Mouse (Mus musculus) CH12.LX (cell line): ENCODE measurements around the gene Riox2. TPM values are rescaled to one million over a fixed set of nuclear protein-coding genes. Genes with fewer than 3 reads are reported as not detected.

Experiments
- DNase-seq: peaks from one replicate; pipeline ENCODE4 v3.0.0-alpha.2; 2013; ENCODE audit errors: extremely low read depth
- H3K27ac ChIP-seq: 2 replicates; pipeline ENCODE4 v1.5.1; 2012; ENCODE audit warnings: low read depth, mild to moderate bottlenecking, control low read depth, moderate library complexity; ENCODE audit not compliant: insufficient read depth
- H3K27me3 ChIP-seq: replicated peaks from 2 replicates; pipeline ENCODE3; 2012; ENCODE audit warnings: inconsistent platforms
- H3K36me3 ChIP-seq, 2 experiments: replicated peaks in 1 of 2; 2 replicates each; pipeline versions ENCODE3 to v1.6.1; 2012; ENCODE audit warnings: inconsistent platforms in 1 of 2, low read length in 1 of 2, mild to moderate bottlenecking in 1 of 2, mixed read lengths in 1 of 2, moderate library complexity in 1 of 2; ENCODE audit not compliant: control insufficient read depth in 1 of 2, insufficient read depth in 1 of 2
- H3K4me1 ChIP-seq, 2 experiments: 2 replicates each; pipeline ENCODE4 v1.6.1; 2012; ENCODE audit warnings: inconsistent platforms in 1 of 2, moderate library complexity in 1 of 2; ENCODE audit not compliant: insufficient read depth in 2 of 2, control insufficient read depth in 1 of 2
- H3K4me2 ChIP-seq: 2 replicates; pipeline ENCODE4 v1.6.1; 2012; ENCODE audit warnings: low read depth, mild to moderate bottlenecking, control low read depth; ENCODE audit not compliant: poor library complexity, insufficient read depth, severe bottlenecking
- H3K4me3 ChIP-seq, 3 experiments: fragments of 150-350 bp in 1 of 3; sonication (generic) in 1 of 3; replicated peaks in 1 of 3; 2 replicates each; pipeline versions ENCODE3 to v1.5.1; 2011 to 2012; ENCODE audit warnings: low read depth in 2 of 3, low read length in 2 of 3, mild to moderate bottlenecking in 2 of 3, moderate library complexity in 2 of 3, control low read depth in 1 of 3, improper control_type of control experiment in 1 of 3, inconsistent platforms in 1 of 3, mixed read lengths in 1 of 3; ENCODE audit not compliant: poor library complexity in 1 of 3
- H3K79me2 ChIP-seq: replicated peaks from 2 replicates; pipeline ENCODE4 v1.6.1; 2012; ENCODE audit warnings: mild to moderate bottlenecking, moderate library complexity; ENCODE audit not compliant: control insufficient read depth, poor library complexity, insufficient read depth, severe bottlenecking; ENCODE audit errors: extremely low read depth
- H3K9ac ChIP-seq: 2 replicates; pipeline ENCODE4 v1.6.1; 2012; ENCODE audit warnings: low read depth, mild to moderate bottlenecking, control low read depth, moderate library complexity; ENCODE audit not compliant: insufficient read depth
- H3K9me3 ChIP-seq: replicated peaks from 2 replicates; pipeline ENCODE3; 2012; ENCODE audit warnings: low read length, inconsistent platforms, mixed read lengths
- BHLHE40 ChIP-seq: IDR thresholded peaks from 2 replicates; pipeline ENCODE4 v1.6.1; 2011; ENCODE audit warnings: mild to moderate bottlenecking, low read depth, low read length, improper control_type of control experiment
- EP300 ChIP-seq: IDR thresholded peaks from 2 replicates; pipeline ENCODE4 v1.6.1; 2011; ENCODE audit warnings: low read length, improper control_type of control experiment
- IRF4 ChIP-seq: IDR thresholded peaks from 2 replicates; pipeline ENCODE4 v1.6.1; 2014; ENCODE audit warnings: low read depth, mild to moderate bottlenecking, inconsistent platforms, low read length, improper control_type of control experiment
- JUN ChIP-seq: IDR thresholded peaks from 2 replicates; pipeline ENCODE4 v1.6.1; 2011; ENCODE audit warnings: low read depth, mild to moderate bottlenecking, low read length, improper control_type of control experiment, moderate library complexity; ENCODE audit not compliant: insufficient read depth
- KAT2A ChIP-seq: IDR thresholded peaks from 2 replicates; pipeline ENCODE4 v1.6.1; 2012; ENCODE audit warnings: low read length, improper control_type of control experiment, inconsistent platforms; ENCODE audit not compliant: insufficient replicate concordance
- MAZ ChIP-seq: IDR thresholded peaks from 2 replicates; pipeline ENCODE4 v1.6.1; 2012; ENCODE audit warnings: low read depth, mild to moderate bottlenecking, inconsistent platforms, low read length, improper control_type of control experiment, moderate library complexity
- RAD21 ChIP-seq: IDR thresholded peaks from 2 replicates; pipeline ENCODE4 v1.6.1; 2011; ENCODE audit warnings: low read depth, mild to moderate bottlenecking, low read length, improper control_type of control experiment, moderate library complexity
- SMC3 ChIP-seq: IDR thresholded peaks from 2 replicates; pipeline ENCODE4 v1.6.1; 2011; ENCODE audit warnings: low read depth, low read length, improper control_type of control experiment
- UBTF ChIP-seq: IDR thresholded peaks from 2 replicates; pipeline ENCODE4 v1.6.1; 2012; ENCODE audit warnings: low read depth, mild to moderate bottlenecking, inconsistent platforms, low read length, improper control_type of control experiment, moderate library complexity
- USF1 ChIP-seq: IDR thresholded peaks from 2 replicates; pipeline ENCODE4 v1.6.1; 2014; ENCODE audit warnings: low read depth, mild to moderate bottlenecking, inconsistent platforms, low read length, improper control_type of control experiment
- ZC3H11A ChIP-seq: IDR thresholded peaks from 2 replicates; pipeline ENCODE4 v1.6.1; 2012; ENCODE audit warnings: low read depth, mild to moderate bottlenecking, inconsistent platforms, low read length, improper control_type of control experiment
- dilution Hi-C: fragments of 300-500 bp; cut with MboI; formaldehyde crosslinking; loops from 2 replicates; pipeline ENCODE4 v1.14.3; 2020; ENCODE audit warnings: low sequenced_read_pairs; ENCODE audit not compliant: extremely low pct_unique_long_range_greater_than_20kb, extremely low pct_ligation_motif_present
- in situ Hi-C: fragments of 300-500 bp; cut with MboI; formaldehyde crosslinking; loops from 3 replicates; pipeline ENCODE4 v1.14.3; 2019; ENCODE audit warnings: low sequenced_read_pairs, low pct_ligation_motif_present, low pct_unique_long_range_greater_than_20kb, mixed read lengths
- polyA plus RNA-seq: library from polyadenylated mRNA; unstranded; fragments of >175 nt; gene quantifications from 2 replicates; pipeline ENCODE4 v1.2.1, GENCODE M21; 2012; ENCODE audit warnings: low read depth; ENCODE audit not compliant: insufficient read length
- total RNA-seq, 2 experiments: library from RNA; depleted of rRNA; stranded (reverse); fragments of 300-350 nt in 1 of 2; fragments of >200 nt in 1 of 2; gene quantifications; 2 replicates each; pipeline ENCODE4 v1.2.3; 2012 to 2014

Riox2 gene
- total and polyA plus RNA-seq, 3 experiments, result 47.3 to 90.7 (median 53.6) TPM

DNA sequence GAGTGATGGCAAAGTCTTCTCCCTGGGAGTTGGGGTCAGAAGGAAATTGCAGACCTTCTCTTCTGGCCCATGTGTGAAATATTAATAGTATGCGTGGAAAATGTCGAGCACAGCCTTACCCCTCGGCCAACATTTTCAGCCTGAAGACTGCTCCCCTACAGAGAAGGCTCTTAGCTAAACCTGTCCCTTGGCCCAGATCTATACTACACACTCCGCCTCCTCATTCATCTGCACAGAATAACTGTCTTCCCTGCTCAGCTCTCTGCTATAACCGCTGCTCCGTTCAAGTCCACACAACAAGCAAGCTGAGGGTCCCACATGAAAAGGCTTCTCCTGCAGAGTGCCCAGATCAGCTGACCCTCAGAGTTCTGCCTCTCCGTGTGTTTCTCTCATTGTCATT, 43.6 kb upstream of the Riox2 start:
- no peaks in the 10 kb centered on the region for H3K36me3 ChIP-seq
- in situ Hi-C loops, result no loop called here
- no peak for TF ChIP-seq MAZ
- TF ChIP-seq, all 38 proteins: peak for 0
- no peak for DNase-seq
- no peaks in the 10 kb centered on the region for H3K79me2 ChIP-seq
- dilution Hi-C loops, result no loop called here
- H3K9ac ChIP-seq, result no peak overlapping the region
- H3K4me1 ChIP-seq, result no peaks in the 10 kb centered on the region
- no peak overlapping the region for H3K4me2 ChIP-seq
- no peaks in the 10 kb centered on the region for H3K27me3 ChIP-seq
- no peaks in the 10 kb centered on the region for H3K9me3 ChIP-seq
- H3K4me3 ChIP-seq, result no peak overlapping the region
- H3K27ac ChIP-seq, result no peak overlapping the region

DNA sequence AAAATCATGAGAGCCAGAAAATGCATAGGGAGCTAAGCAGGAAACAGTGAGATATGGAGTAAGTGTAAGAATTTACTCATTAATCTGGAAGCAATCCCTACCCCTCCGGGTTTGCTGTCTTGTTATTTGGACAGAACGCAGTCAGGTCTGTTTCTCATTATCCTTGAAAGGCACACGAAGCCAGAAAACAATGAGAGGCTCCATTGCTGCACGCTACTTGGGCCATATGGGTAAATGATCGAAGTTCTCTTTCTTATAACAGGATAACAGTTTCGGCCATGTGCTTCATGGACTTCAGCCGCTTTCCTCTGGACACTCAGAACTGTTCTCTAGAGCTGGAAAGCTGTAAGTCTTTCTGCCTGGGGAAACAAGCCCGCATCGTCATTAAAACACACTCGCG, 38.4 kb upstream of the Riox2 start:
- Histone ChIP-seq H3K4me1 (no peaks in the 10 kb centered on the region), H3K4me3 (no peak overlapping the region), H3K27ac (no peak overlapping the region), H3K79me2 (no peaks in the 10 kb centered on the region), H3K27me3 (no peaks in the 10 kb centered on the region), H3K9me3 (no peaks in the 10 kb centered on the region), H3K36me3 (no peaks in the 10 kb centered on the region), H3K9ac (no peak overlapping the region), H3K4me2 (no peak overlapping the region)
- dilution Hi-C loops (no loop called here), in situ Hi-C loops (no loop called here)
- TF ChIP-seq USF1 (no peak), IRF4 (no peak), RAD21 (no peak), KAT2A (no peak), ZC3H11A (no peak), JUN (no peak)
- DNase-seq, result no peak

- Histone ChIP-seq H3K4me2 (no peak overlapping the region), H3K9ac (no peak overlapping the region), H3K4me1 (peaks cover 0 to under 1% of the 10 kb centered on the region in 2 experiments; a peak in 1 of 4 replicates), H3K79me2 (no peaks in the 10 kb centered on the region), H3K36me3 (no peaks in the 10 kb centered on the region), H3K4me3 (no peak overlapping the region), H3K27me3 (peaks cover 2% of the 10 kb centered on the region), H3K9me3 (no peaks in the 10 kb centered on the region), H3K27ac (no peak overlapping the region)
- dilution Hi-C loops, result no loop called here
- TF ChIP-seq BHLHE40 (no peak), SMC3 (no peak), UBTF (no peak), EP300 (no peak)
- no peak for DNase-seq
- in situ Hi-C loops, result no loop called here
Observed at GRCm38 (mm10) chr16:59444880-59445559, 26.6 kb upstream of the Riox2 start.
